Mouse (Mus musculus): ENCODE measurements around the gene Slc34a3. TPM values are rescaled to one million over a fixed set of nuclear protein-coding genes. Genes with fewer than 3 reads are reported as not detected.

Gene Slc34a3
- polyA plus RNA-seq, 1 experiment from 2014 or later, result not detected

- no peak overlapping the region for H3K4me2 ChIP-seq
- no peak overlapping the region for H3K9ac ChIP-seq
- no peak overlapping the region for H3K4me3 ChIP-seq
- peaks cover 6% of the 10 kb centered on the region; the same call in 1 of the 2 replicates for H3K27me3 ChIP-seq (replicated peaks)
- WGBS, result 81% methylated on average over 7 of the region's 7 CpGs
- no peak for ATAC-seq (replicated peaks)
- H3K9me3 ChIP-seq, result no peaks in the 10 kb centered on the region
- no peaks in the 10 kb centered on the region for H3K36me3 ChIP-seq (replicated peaks)
- H3K27ac ChIP-seq, result no peak overlapping the region
- peaks cover 9% of the 10 kb centered on the region for H3K4me1 ChIP-seq
Observed at GRCm38 (mm10) chr2:25230581-25230980, 3.6 kb downstream of the Slc34a3 start.

GRCm38 (mm10) chr2:25229582-25229981, 4.6 kb downstream of the Slc34a3 start:
- ATAC-seq (replicated peaks), result no peak
- Histone ChIP-seq H3K9ac (no peak overlapping the region), H3K36me3 (replicated peaks) (no peaks in the 10 kb centered on the region), H3K4me2 (no peak overlapping the region), H3K4me1 (peaks cover 12% of the 10 kb centered on the region), H3K27ac (no peak overlapping the region), H3K4me3 (no peak overlapping the region), H3K27me3 (replicated peaks) (no peaks in the 10 kb centered on the region), H3K9me3 (no peaks in the 10 kb centered on the region)
- 82% methylated on average over 5 of the region's 5 CpGs for WGBS

GRCm38 (mm10) chr2:25228995-25229530, 5.1 kb downstream of the Slc34a3 start:
- peaks cover 12% of the 10 kb centered on the region for H3K4me1 ChIP-seq
- H3K9me3 ChIP-seq, result no peaks in the 10 kb centered on the region
- peak overlapping the region; percentile 28; the same call in 1 of the 2 replicates for H3K4me2 ChIP-seq
- no peaks in the 10 kb centered on the region for H3K27me3 ChIP-seq (replicated peaks)
- no peak overlapping the region for H3K4me3 ChIP-seq
- ATAC-seq (replicated peaks), result no peak
- no peaks in the 10 kb centered on the region for H3K36me3 ChIP-seq (replicated peaks)
- WGBS, result 67% methylated on average over 6 of the region's 6 CpGs
- H3K9ac ChIP-seq, result no peak overlapping the region
- H3K27ac ChIP-seq, result no peak overlapping the region

DNA sequence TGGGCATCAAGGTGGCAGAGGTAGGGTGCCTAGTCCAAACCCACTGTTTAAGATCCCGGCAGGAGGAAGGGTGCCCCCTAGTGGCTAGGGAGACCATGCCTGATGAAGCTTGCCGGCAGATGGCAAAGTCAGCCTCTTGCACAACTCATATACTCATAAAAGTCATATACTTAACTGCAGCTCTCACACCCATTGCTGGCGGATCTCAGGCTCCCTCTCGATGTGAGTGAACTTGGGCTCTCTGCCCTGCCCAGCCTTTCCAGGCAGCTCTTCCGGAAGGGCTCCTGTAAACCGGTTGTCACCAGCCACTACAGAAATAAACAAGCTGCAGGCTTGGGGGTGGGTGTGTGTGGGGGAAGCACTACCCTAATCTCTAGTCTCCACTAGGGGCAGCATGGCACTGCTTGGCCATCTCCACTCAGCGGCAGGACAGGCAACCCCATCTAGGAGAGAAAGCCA, 5.7 kb downstream of the Slc34a3 start:
- no peaks in the 10 kb centered on the region for H3K36me3 ChIP-seq (replicated peaks)
- no peaks in the 10 kb centered on the region for H3K27me3 ChIP-seq (replicated peaks)
- H3K27ac ChIP-seq, result peak overlapping the region; percentile 44
- H3K9ac ChIP-seq, result no peak overlapping the region
- H3K4me3 ChIP-seq, result no peak overlapping the region
- under 1% methylated on average over 7 of the region's 7 CpGs for WGBS
- H3K9me3 ChIP-seq, result no peaks in the 10 kb centered on the region
- peak overlapping the region; percentile 28; the same call in 1 of the 2 replicates for H3K4me2 ChIP-seq
- H3K4me1 ChIP-seq, result peaks cover 16% of the 10 kb centered on the region
- no peak for ATAC-seq (replicated peaks)

DNA sequence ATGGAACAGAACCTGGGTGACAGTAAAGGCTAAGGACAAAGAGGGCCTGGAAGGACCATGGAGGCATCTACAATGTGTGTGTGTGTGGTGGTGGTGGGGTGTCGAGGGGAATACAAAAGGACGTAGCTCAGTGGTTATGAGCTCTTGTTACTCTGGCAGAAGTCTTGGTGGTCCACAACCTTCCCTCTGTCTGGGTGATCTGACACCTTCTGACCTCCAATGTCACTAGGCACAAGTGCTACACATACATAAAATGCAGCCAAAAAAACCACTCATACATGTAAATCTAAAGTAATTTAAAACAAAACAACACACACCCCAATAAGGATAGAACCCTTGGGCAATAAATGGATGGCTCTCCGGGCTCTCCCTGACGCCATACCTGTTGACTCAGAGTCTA, 6.8 kb downstream of the Slc34a3 start:
- H3K4me3 ChIP-seq, result no peak overlapping the region
- H3K4me2 ChIP-seq, result no peak overlapping the region
- no peak overlapping the region for H3K9ac ChIP-seq
- WGBS, result 94% methylated on average over 4 of the region's 4 CpGs
- peaks cover 20% of the 10 kb centered on the region for H3K4me1 ChIP-seq
- no peaks in the 10 kb centered on the region for H3K9me3 ChIP-seq
- H3K27ac ChIP-seq, result no peak overlapping the region
- no peaks in the 10 kb centered on the region for H3K27me3 ChIP-seq (replicated peaks)
- ATAC-seq (replicated peaks), result no peak
- no peaks in the 10 kb centered on the region for H3K36me3 ChIP-seq (replicated peaks)

DNA sequence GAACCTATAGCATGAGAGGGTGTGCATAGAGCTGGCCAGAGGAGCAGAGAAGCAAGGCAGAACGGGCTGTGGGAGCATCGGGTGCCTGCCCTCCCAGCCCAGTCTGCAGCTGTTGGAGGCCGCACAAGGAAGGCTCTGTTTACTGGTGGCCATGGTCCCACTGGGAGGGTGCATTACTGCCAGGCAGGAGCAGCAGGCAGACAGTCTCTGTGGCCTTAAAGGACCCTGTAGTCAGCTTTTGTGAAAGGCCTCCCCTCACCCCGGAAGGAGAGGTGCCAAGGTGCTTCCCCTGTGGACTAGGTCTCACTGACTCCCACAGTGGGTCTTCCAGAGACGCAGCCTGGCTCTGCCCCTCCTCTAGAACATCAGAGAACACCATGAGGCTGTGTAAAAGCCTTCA, 7.3 kb downstream of the Slc34a3 start:
- ATAC-seq (replicated peaks), result no peak
- H3K9me3 ChIP-seq, result no peaks in the 10 kb centered on the region
- no peaks in the 10 kb centered on the region for H3K36me3 ChIP-seq (replicated peaks)
- H3K4me3 ChIP-seq, result no peak overlapping the region
- 83% methylated on average over 5 of the region's 5 CpGs for WGBS
- no peaks in the 10 kb centered on the region for H3K27me3 ChIP-seq (replicated peaks)
- H3K27ac ChIP-seq, result no peak overlapping the region
- H3K4me2 ChIP-seq, result no peak overlapping the region
- H3K4me1 ChIP-seq, result peaks cover 20% of the 10 kb centered on the region
- no peak overlapping the region for H3K9ac ChIP-seq

- H3K4me3 ChIP-seq, result no peak overlapping the region; the same call in 1 of the 2 replicates
- WGBS, result 71% methylated on average over 8 of the region's 8 CpGs
- ATAC-seq (replicated peaks), result no peak
- peaks cover 20% of the 10 kb centered on the region for H3K4me1 ChIP-seq
- H3K9me3 ChIP-seq, result no peaks in the 10 kb centered on the region
- no peak overlapping the region for H3K9ac ChIP-seq
- H3K4me2 ChIP-seq, result peak overlapping the region; percentile 51; the same call in 1 of the 2 replicates
- H3K36me3 ChIP-seq (replicated peaks), result no peaks in the 10 kb centered on the region
- 0 out of 2 replicates have a peak overlapping the region, but pooled peaks have one; percentile 99 for H3K27ac ChIP-seq
- H3K27me3 ChIP-seq (replicated peaks), result no peaks in the 10 kb centered on the region
Observed at GRCm38 (mm10) chr2:25225811-25226379, 8.3 kb downstream of the Slc34a3 start.

DNA sequence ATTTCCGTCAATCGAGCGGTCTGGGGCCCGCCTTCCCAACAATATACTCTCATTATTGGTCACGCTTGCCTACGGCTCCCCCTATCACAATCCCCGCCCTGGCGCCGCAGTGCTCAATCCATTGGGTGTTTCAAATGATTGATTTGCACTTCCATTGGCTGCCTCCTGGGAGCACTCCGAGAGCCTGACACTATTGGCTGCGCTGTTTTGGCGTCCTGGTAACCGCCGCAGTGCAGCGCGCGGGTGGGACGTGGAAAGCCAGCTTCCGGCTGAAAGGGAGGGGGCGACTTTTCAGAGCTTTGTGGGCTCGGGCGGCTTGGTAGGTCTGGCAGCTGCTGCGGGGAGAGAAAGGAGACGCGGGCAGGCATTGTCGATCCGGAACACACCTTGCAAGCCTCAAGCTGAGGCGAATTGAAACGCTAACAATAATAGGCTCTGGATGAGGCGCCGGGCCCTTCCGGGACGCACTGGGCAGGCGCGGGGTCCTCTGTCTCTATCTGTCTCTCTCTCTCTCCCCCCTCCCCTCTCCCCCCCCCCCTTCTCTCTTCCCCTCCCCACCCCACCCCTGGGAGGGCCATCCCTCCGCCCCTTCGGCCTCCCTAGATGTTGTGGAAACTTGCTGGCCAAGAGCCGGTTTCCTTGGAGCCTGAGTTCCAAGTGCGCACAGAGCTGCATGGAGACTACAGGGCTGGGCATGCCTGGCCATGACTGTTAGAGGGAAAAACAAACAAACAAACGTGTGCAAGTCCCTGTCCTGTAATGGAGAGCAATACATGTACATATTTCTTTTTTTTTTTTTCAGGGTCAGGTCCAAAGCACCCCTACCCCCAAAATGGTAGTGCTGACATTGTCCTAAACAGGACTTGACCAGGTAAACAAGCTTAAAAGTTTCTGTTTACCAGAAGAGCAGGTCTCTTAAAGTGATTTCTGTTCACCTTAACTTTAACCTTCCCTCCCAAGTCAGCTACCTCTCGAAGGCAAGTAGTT, 9.1 kb downstream of the Slc34a3 start:
- peak overlapping the region; percentile 51 for H3K4me2 ChIP-seq
- no peaks in the 10 kb centered on the region for H3K36me3 ChIP-seq (replicated peaks)
- peak overlapping the region; percentile 61 for H3K4me3 ChIP-seq
- H3K9ac ChIP-seq, result peak overlapping the region; percentile 77
- peak overlapping the region; percentile 99 for H3K27ac ChIP-seq
- H3K9me3 ChIP-seq, result no peaks in the 10 kb centered on the region
- peaks cover 20% of the 10 kb centered on the region for H3K4me1 ChIP-seq
- H3K27me3 ChIP-seq (replicated peaks), result no peaks in the 10 kb centered on the region
- ATAC-seq (replicated peaks), result peak; percentile 97
- 2% methylated on average over 41 of the region's 41 CpGs for WGBS

- H3K4me2 ChIP-seq, result peak within 1 kb of the TSS; percentile 90
- no peaks in the 10 kb centered on the region for H3K27me3 ChIP-seq (replicated peaks)
- peak within 1 kb of the TSS; percentile 98 for H3K4me3 ChIP-seq
- H3K9me3 ChIP-seq, result no peaks in the 10 kb centered on the region
- no peak for ATAC-seq (replicated peaks)
- peak within 1 kb of the TSS; percentile 99 for H3K27ac ChIP-seq
- peak within 1 kb of the TSS; percentile 89 for H3K9ac ChIP-seq
- H3K36me3 ChIP-seq (replicated peaks), result no peaks in the 10 kb centered on the region
- 0% methylated on average over 17 of the region's 17 CpGs for WGBS
- H3K4me1 ChIP-seq, result peaks cover 20% of the 10 kb centered on the region
Observed at GRCm38 (mm10) chr2:25224492-25224765, 9.7 kb downstream of the Slc34a3 start, which contains the start of gene Tubb4b. Gene Tubb4b (minus strand): TSS chr2:25224702.

DNA sequence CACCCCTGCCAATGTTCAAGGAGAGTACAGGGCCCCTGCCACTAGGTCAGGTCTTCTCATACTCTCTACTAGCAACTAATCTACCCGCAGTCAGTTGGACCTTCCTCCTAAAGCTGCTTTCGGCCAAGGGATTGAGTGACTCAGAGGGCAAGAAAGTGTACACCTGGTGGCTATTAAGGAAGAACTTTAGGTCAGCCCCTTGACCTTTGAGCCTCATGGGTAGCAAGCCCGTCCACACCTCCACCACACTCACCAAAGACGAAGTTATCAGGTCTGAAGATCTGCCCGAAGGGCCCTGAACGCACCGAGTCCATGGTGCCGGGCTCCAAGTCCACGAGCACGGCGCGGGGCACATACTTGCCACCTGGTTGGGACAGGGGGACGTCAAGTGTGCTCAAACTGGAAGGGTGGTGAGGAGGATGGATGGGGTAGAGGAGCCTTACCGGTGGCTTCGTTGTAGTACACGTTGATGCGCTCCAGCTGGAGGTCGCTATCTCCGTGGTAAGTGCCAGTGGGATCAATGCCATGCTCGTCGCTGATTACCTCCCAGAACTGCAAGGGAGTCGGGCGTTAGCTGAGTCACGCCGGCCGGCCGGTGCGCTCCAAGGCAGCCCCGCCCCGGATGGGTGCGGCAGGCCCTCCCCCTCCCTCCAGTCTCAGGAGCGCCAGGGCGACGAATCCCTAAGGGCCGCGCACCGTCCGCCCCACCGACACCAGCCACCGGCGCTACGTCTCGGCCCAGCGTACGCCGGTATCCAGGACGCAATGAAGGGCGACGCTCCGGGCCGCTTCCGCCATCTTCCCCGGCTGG, 10.3 kb downstream of the Slc34a3 start:
- H3K4me3 ChIP-seq, result peak overlapping the region; percentile 98
- peak overlapping the region; percentile 92 for H3K27ac ChIP-seq
- peaks cover 19% of the 10 kb centered on the region for H3K4me1 ChIP-seq
- H3K9ac ChIP-seq, result peak overlapping the region; percentile 89
- ATAC-seq (replicated peaks), result no peak; the same call in 1 of the 2 replicates
- H3K4me2 ChIP-seq, result peak overlapping the region; percentile 90
- WGBS, result 2% methylated on average over 53 of the region's 53 CpGs
- no peaks in the 10 kb centered on the region for H3K36me3 ChIP-seq (replicated peaks)
- H3K27me3 ChIP-seq (replicated peaks), result no peaks in the 10 kb centered on the region
- H3K9me3 ChIP-seq, result no peaks in the 10 kb centered on the region

GRCm38 (mm10) chr2:25221331-25221772, 12.8 kb downstream of the Slc34a3 start:
- H3K4me3 ChIP-seq, result no peak overlapping the region
- ATAC-seq (replicated peaks), result no peak
- H3K4me2 ChIP-seq, result no peak overlapping the region
- no peaks in the 10 kb centered on the region for H3K9me3 ChIP-seq
- 80% methylated on average over 5 of the region's 5 CpGs for WGBS
- no peaks in the 10 kb centered on the region for H3K27me3 ChIP-seq (replicated peaks)
- H3K36me3 ChIP-seq (replicated peaks), result no peaks in the 10 kb centered on the region
- H3K27ac ChIP-seq, result no peak overlapping the region
- peaks cover 16% of the 10 kb centered on the region for H3K4me1 ChIP-seq
- H3K9ac ChIP-seq, result no peak overlapping the region

- H3K27me3 ChIP-seq (replicated peaks), result no peaks in the 10 kb centered on the region
- no peaks in the 10 kb centered on the region for H3K36me3 ChIP-seq (replicated peaks)
- ATAC-seq (replicated peaks), result no peak
- no peaks in the 10 kb centered on the region for H3K9me3 ChIP-seq
- H3K4me1 ChIP-seq, result peaks cover 4% of the 10 kb centered on the region
- no peak within 1 kb of the TSS for H3K9ac ChIP-seq
- H3K4me3 ChIP-seq, result no peak within 1 kb of the TSS
- no peak within 1 kb of the TSS for H3K4me2 ChIP-seq
- no peak within 1 kb of the TSS for H3K27ac ChIP-seq
Observed at GRCm38 (mm10) chr2:25218445-25218844, 15.7 kb downstream of the Slc34a3 start, which contains the start of gene Fam166a. Gene Fam166a (plus strand): TSS chr2:25218745.
